Mouse (Mus musculus) cortical plate, adult 2 months (tissue): ENCODE results near the gene Wnt10b. TPM values are rescaled to one million over a fixed set of nuclear protein-coding genes. Genes with fewer than 3 reads are reported as not detected.
"Not testable (repeated sequence)": the region's sequence is repeated elsewhere in the genome, so short reads cannot be mapped to it uniquely, and the experiment has no call there.

Experiments used
- H3K27ac ChIP-seq: fragments of 200-500 bp; 2 replicates; pipeline ENCODE4 v1.5.1; 2012; ENCODE audit warnings: low read length, control low read depth, inconsistent platforms; ENCODE audit not compliant: insufficient read depth
- H3K4me1 ChIP-seq: fragments of 200-500 bp; 2 replicates; pipeline ENCODE4 v1.6.1; 2011; ENCODE audit warnings: low read length; ENCODE audit not compliant: control insufficient read depth, insufficient read depth
- H3K4me3 ChIP-seq: fragments of 200-500 bp; 2 replicates; pipeline ENCODE4 v1.5.1; 2011; ENCODE audit warnings: mild to moderate bottlenecking, low read length, control low read depth; ENCODE audit not compliant: insufficient read depth
- CTCF ChIP-seq: fragments of 200-500 bp; IDR thresholded peaks from 2 replicates; pipeline ENCODE4 v1.5.1; 2011; ENCODE audit warnings: mild to moderate bottlenecking, control low read depth, low read length; ENCODE audit not compliant: insufficient read depth; ENCODE audit errors: extremely low read depth
- POLR2A ChIP-seq: fragments of 200-500 bp; IDR thresholded peaks from 2 replicates; pipeline ENCODE4 v1.6.1; 2011; ENCODE audit warnings: mild to moderate bottlenecking, low read length, control low read depth; ENCODE audit not compliant: insufficient read depth; ENCODE audit errors: extremely low read depth
- polyA plus RNA-seq: library from polyadenylated mRNA; depleted of rRNA; stranded (reverse); fragments of >200 nt; gene quantifications from 2 replicates; pipeline ENCODE4 v1.2.3, GENCODE M21; 2012; rRNA removed

Wnt10b gene
- polyA plus RNA-seq, result 2.6 and 3.1 TPM in 2 replicates

DNA sequence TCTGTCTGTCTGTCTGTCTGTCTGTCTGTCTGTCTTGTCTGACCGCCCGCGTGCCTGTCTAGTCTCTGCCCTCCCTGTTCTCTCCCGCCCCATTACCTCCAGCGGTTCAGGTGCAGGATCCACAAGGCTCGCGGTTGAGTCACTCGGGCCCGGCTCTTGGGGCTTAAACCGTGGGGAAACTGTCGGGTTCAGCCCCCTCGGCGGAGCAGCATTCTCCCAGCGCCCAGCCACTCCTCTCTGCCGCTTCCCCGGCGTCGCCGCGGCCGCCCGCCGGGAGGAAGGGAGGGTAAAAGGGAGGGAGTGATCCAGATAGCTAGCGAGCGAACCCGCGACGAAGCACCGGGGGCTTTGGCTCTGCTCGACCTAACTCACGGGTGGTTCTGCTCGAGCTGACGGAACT is at the start of gene Wnt10b:
Gene Wnt10b, minus strand, starts transcription at position 389 of the 400 bp plus-strand sequence.
- peaks cover under 1% of the 10 kb centered on the region; the same call in 1 of the 2 replicates for H3K4me1 ChIP-seq
- peak within 1 kb of the TSS; percentile 18; the same call in 1 of the 2 replicates for H3K4me3 ChIP-seq
- TF ChIP-seq POLR2A, result no peak
- no peak for TF ChIP-seq CTCF
- no peak within 1 kb of the TSS for H3K27ac ChIP-seq

DNA sequence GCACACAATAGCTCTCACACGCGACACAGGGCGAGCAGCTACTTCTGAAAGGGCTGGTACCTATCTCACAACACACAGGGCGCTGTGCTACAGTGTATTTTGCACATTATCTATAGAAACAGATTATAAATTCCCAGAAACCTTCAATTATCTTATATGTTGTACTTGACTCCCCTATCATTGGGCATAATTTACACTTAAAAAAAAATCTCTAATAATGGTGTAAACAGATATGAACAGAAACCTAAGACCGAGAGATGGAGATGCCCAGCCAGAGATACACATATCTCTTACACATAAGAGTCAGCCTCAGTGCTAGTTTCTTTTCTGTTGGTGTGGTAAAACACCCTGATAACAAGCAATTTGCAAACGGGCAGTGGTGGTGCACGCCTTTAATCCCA is 49.7 kb upstream of the Wnt10b start:
- no peak for TF ChIP-seq CTCF
- TF ChIP-seq POLR2A, result no peak

DNA sequence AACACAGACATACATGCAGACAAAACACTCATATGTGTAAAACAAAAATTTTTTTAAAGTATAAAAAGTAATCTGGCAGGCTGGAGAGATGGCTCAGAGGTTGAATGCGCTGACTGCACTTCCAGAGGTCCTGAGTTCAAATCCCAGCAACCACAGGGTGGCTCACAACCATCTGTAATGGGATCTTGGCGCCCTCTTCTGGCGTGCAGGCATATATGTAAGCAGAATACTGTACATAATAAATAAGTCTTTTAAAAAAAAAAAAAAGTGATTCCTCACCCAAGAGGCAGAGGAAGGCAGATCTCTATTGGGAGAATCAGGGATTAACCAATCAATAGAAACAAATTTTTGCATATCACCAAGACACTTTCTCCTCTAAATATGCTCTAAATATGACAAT is 45.5 kb upstream of the Wnt10b start:
- TF ChIP-seq CTCF (no peak), POLR2A (no peak)
- H3K4me1 ChIP-seq, result peaks cover 4% of the 10 kb centered on the region
- H3K4me3 ChIP-seq, result no peak overlapping the region
- H3K27ac ChIP-seq, result no peak overlapping the region

More for the DNA sequence above, 49.7 kb upstream of the Wnt10b start:
- Histone ChIP-seq H3K27ac (no peak overlapping the region), H3K4me1 (peaks cover 2% of the 10 kb centered on the region; the same call in 1 of the 2 replicates), H3K4me3 (no peak overlapping the region)

DNA sequence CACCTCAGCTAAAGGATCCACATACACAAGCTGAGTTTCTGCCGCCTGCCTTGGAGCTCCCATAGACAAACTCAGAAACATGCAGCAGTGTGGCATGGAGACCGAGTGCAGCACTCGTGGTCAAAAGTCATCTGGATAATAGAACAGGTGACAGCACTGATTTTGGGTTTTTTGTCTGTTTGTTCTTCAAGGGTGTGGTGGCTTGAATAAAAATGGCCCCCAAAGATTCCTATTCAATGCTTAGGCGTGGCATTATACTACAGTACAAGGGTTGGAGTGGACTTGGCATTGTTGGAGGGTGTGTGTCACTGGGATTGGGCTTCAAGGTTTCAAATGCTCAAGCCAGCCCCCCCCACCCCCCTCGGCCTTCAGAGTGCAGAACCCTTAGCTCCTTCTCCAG is 44.2 kb upstream of the Wnt10b start:
- 0 out of 2 replicates have a peak overlapping the region, but pooled peaks have one; percentile 47 for H3K27ac ChIP-seq
- no peak overlapping the region for H3K4me3 ChIP-seq
- peaks cover 4% of the 10 kb centered on the region for H3K4me1 ChIP-seq
- TF ChIP-seq CTCF (no peak), POLR2A (no peak)

DNA sequence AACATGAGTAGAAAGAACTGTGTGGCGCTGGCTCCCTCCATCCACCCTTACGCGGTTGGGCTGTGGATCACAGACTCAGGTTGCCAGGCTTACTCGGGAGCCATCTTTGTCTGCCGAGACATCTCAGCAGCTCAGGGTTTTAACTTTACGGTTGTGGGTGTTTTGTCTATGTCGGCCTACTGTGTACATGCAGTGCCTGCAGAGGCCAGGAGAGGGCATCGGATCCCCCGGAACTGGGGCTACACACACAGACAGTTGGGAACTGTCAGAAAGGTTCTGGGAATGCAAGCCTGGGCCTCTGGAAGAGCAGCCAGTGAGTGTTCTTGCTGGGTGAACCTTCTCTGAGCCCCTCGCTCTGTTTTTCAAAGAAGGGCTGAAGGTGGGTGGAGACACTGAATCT is 43.5 kb upstream of the Wnt10b start:
- Histone ChIP-seq H3K4me1 (peaks cover 4% of the 10 kb centered on the region), H3K4me3 (no peak overlapping the region), H3K27ac (peak overlapping the region; percentile 48; the same call in 1 of the 2 replicates)
- TF ChIP-seq CTCF (0 out of 2 replicates have a peak, but pooled peaks have one; percentile 21), POLR2A (no peak)

DNA sequence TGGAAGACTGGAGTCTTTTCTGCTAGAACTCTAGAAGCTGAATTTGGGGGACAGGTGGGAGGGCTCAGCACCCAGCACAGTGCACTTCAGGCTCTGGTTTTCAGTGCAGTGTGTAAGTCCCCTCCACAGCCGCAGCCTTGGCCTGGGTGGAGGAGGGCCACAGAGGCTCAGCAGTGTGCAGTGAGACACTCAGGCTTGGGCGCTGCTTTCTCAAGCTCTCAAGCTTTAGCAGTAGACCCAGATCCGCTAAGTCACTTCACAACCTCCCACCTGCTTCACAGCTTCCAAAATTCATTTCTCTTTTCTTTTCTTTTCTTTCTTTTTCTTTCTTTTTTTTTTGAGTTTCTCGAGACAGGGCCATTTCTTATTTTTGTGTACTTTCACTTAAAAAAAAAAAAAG is 43.0 kb upstream of the Wnt10b start:
- TF ChIP-seq CTCF, result no peak
- no peak for TF ChIP-seq POLR2A
- Histone ChIP-seq H3K27ac (no peak overlapping the region; the same call in 1 of the 2 replicates), H3K4me3 (no peak overlapping the region), H3K4me1 (peaks cover 4% of the 10 kb centered on the region)

DNA sequence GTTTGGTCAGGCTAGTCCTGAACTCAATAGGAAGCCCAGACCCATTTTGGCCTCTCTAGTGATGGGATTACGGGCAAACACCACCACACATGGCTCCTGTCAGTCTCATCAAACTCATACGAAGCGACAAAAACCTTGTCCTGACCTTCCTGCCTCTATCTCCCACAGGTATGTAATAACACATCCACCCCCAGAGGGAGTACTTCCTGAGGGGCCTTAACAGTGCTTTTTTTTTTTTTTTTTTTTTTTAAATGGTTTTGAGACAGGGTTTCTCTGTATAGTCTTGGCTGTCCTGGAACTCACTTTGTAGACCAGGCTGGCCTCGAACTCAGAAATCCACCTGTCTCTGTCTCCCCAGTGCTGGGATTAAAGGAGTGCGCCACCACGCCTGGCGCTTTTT is 40.2 kb upstream of the Wnt10b start:
- H3K4me3 ChIP-seq, result no peak overlapping the region
- no peak overlapping the region for H3K27ac ChIP-seq
- H3K4me1 ChIP-seq, result peaks cover 9% of the 10 kb centered on the region
- TF ChIP-seq CTCF, result no peak

DNA sequence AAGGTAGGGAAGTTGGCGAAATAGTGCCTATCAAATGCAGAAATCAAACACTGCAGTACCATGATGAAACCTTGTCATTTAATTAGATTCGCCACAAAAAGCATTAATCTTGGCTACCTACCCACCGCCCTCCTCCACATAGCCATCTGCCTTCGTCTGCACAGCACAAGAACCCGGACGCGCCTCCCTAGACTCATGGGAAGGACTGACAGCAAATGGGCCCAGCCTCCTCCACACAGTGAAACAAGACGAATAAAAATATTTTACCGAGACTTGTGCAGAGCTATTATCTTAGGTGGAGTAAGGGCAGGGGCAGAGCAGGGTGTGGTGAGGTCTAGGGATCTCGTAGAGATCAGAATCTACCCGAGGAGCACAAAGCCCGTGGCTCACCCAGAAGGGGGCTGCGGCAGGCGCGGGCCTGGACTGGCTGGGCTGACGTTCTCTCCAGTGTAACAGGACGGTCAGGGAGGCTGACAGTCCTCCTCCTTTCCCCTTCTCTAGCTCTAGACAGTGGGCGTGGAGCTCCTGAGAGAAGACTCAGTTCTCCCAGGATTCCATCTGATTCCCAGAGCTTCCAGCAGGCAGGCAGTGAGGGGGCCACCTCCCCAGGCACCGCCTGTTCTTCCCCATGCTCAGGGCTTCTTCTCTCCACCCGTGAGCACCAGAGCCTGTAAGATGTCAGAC is 34.9 kb upstream of the Wnt10b start:
- no peak overlapping the region; the same call in 1 of the 2 replicates for H3K4me3 ChIP-seq
- TF ChIP-seq POLR2A (peak; percentile 46; the same call in 1 of the 2 replicates), CTCF (no peak)
- peak overlapping the region; percentile 91 for H3K27ac ChIP-seq
- H3K4me1 ChIP-seq, result peaks cover 11% of the 10 kb centered on the region

DNA sequence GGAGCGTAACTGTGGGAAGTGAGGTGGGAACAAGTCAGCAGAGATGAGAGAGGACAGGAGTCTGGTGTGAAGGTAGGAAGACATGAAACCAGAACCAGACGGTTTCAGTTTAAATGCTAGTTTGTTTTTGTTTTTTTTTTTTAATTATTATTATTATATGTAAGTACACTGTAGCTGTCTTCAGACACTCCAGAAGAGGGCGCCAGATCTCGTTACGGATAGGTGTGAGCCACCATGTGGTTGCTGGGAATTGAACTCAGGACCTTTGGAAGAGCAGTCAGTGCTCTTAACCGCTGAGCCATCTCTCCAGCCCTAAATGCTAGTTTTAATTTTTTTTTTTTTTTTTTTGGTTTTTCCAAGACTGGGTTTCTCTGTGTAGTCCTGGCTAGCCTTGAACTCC is 32.3 kb upstream of the Wnt10b start:
- Histone ChIP-seq H3K4me1 (peaks cover 11% of the 10 kb centered on the region), H3K27ac (peak overlapping the region; percentile 54)
- not testable (repeated sequence) for H3K4me3 ChIP-seq

DNA sequence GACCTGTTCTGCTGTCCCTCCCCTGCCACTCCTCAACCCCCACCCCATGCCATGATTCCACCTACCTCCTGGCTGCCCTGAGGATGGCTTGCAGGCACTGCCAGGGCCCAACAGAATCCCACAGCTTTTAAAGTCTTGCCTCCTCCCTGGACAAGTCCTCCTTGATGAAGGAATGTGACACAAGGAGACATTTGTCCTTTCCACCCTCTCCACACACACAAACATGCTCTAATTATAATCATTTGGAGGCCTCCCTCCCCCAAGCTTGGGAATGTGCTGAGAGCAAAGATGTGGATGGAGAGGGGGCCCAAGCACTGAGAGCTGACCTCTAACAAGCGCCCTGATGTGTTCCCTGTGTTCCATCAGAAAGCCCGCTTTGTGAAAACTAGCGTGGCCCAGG is 31.4 kb upstream of the Wnt10b start, which contains the start of gene Ddn:
Gene Ddn, minus strand, starts transcription at position 101 of the 400 bp plus-strand sequence.
- TF ChIP-seq POLR2A (no peak), CTCF (no peak)
- Histone ChIP-seq H3K4me3 (peak within 1 kb of the TSS; percentile 95), H3K27ac (peak within 1 kb of the TSS; percentile 83), H3K4me1 (peaks cover 11% of the 10 kb centered on the region)
